ENCODE assay signal across 19 mouse cellular contexts in the genomic region with DNA sequence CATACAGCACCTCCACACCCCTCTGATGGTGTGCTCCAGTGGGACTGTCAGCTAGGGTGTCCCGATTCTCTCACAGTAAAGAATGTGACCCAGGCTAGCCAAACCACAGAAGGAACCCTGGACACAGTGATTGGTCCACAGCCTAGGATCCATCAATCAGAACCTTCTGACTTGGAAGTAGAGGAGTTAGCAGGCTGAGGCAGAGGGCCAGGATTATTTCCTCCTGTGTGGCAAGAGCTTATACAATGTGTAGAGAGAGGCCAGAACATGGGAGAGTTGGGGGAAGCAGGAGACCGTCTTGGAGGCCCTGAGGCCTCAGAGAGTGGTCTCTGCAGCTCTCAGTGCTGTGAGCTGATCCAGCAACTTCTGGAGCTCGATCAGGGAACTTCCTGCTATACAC. TPM values are rescaled to one million over a fixed set of nuclear protein-coding genes. Genes with fewer than 3 reads are reported as not detected.
A peak's percentile ranks its signal among the peaks of the same experiment; 100 is the strongest.
DNase-seq lines count a peak whose midpoint lies in the region; ATAC-seq lines count a peak whose summit lies in the region.
"Had no signal": no experiment of that assay in that cellular context is flagged by ENCODE, and none has a peak within 500 bp of the region (broad histone marks: within the 10 kb centered on the region; RNA-seq: fewer than 3 reads in every experiment).

No protein-coding gene starts in this region.

- H3K9ac ChIP-seq in forebrain, embryonic 16.5 days (replicated peaks; ENCODE audit: low read depth, low read length) = no peak overlapping the region
- 0 out of 2 replicates have a peak overlapping the region, but pooled peaks have one; percentile 31 for H3K9ac ChIP-seq in neural tube, embryonic 13.5 days
- H3K9ac ChIP-seq: embryonic facial prominence, embryonic 13.5 days; embryonic facial prominence, embryonic 15.5 days; forebrain, embryonic 13.5 days; forebrain, embryonic 15.5 days had no signal

- WGBS in forebrain, embryonic 10.5 days = 84% methylated on average over 3 of the region's 3 CpGs
- WGBS in forebrain, embryonic 16.5 days = 71% methylated on average over 3 of the region's 3 CpGs
- 77% methylated on average over 3 of the region's 3 CpGs for WGBS in neural tube, embryonic 13.5 days

- peaks cover 97% of the 10 kb centered on the region for H3K27me3 ChIP-seq in forebrain, embryonic 10.5 days (ENCODE audit: poor library complexity, severe bottlenecking)
- no peaks in the 10 kb centered on the region for H3K27me3 ChIP-seq in forebrain, embryonic 16.5 days (replicated peaks; ENCODE audit: control insufficient read depth, insufficient read depth, low read length)
- peaks cover 33% of the 10 kb centered on the region for H3K27me3 ChIP-seq in neural tube, embryonic 13.5 days
- H3K27me3 ChIP-seq: forebrain, embryonic 15.5 days had no signal

- no peak overlapping the region for H3K4me2 ChIP-seq in forebrain, embryonic 16.5 days (ENCODE audit: low read length)
- H3K4me2 ChIP-seq in neural tube, embryonic 13.5 days = no peak overlapping the region
- H3K4me2 ChIP-seq: embryonic facial prominence, embryonic 13.5 days; embryonic facial prominence, embryonic 15.5 days; forebrain, embryonic 13.5 days; forebrain, embryonic 15.5 days had no signal

- no peaks in the 10 kb centered on the region for H3K9me3 ChIP-seq in forebrain, embryonic 10.5 days
- H3K9me3 ChIP-seq in forebrain, embryonic 16.5 days (ENCODE audit: control insufficient read depth, low read length) = no peaks in the 10 kb centered on the region
- H3K9me3 ChIP-seq in neural tube, embryonic 13.5 days = no peaks in the 10 kb centered on the region
- H3K9me3 ChIP-seq: embryonic facial prominence, embryonic 13.5 days; embryonic facial prominence, embryonic 15.5 days; forebrain, embryonic 13.5 days; forebrain, embryonic 15.5 days had no signal

- H3K4me3 ChIP-seq in forebrain, embryonic 10.5 days = no peak overlapping the region
- no peak overlapping the region for H3K4me3 ChIP-seq in forebrain, embryonic 16.5 days (replicated peaks; ENCODE audit: low read length)
- no peak overlapping the region for H3K4me3 ChIP-seq in neural tube, embryonic 13.5 days
- H3K4me3 ChIP-seq: embryonic facial prominence, embryonic 13.5 days; embryonic facial prominence, embryonic 15.5 days; erythroblast, embryonic 14.5 days; forebrain, embryonic 13.5 days; forebrain, embryonic 15.5 days had no signal

- peak overlapping the region; percentile 11; the same call in 1 of the 2 replicates for H3K27ac ChIP-seq in forebrain, embryonic 10.5 days
- no peak overlapping the region for H3K27ac ChIP-seq in forebrain, embryonic 16.5 days (ENCODE audit: low read length)
- H3K27ac ChIP-seq in neural tube, embryonic 13.5 days (replicated peaks) = no peak overlapping the region
- H3K27ac ChIP-seq: embryonic facial prominence, embryonic 13.5 days; embryonic facial prominence, embryonic 15.5 days; forebrain, embryonic 13.5 days; forebrain, embryonic 15.5 days had no signal

- peaks cover 69% of the 10 kb centered on the region for H3K4me1 ChIP-seq in forebrain, embryonic 10.5 days
- H3K4me1 ChIP-seq in forebrain, embryonic 16.5 days (replicated peaks; ENCODE audit: control insufficient read depth, insufficient read depth, low read length) = peaks cover 28% of the 10 kb centered on the region
- H3K4me1 ChIP-seq in neural tube, embryonic 13.5 days (replicated peaks) = peaks cover 53% of the 10 kb centered on the region

- ATAC-seq in forebrain, embryonic 16.5 days = no peak
- no peak for ATAC-seq in neural tube, embryonic 13.5 days (ENCODE audit: low read depth)
- ATAC-seq: forebrain, embryonic 13.5 days; forebrain, embryonic 15.5 days had no signal

- no peaks in the 10 kb centered on the region for H3K36me3 ChIP-seq in forebrain, embryonic 10.5 days (replicated peaks)
- no peaks in the 10 kb centered on the region for H3K36me3 ChIP-seq in forebrain, embryonic 16.5 days (ENCODE audit: control insufficient read depth, insufficient read depth)
- no peaks in the 10 kb centered on the region for H3K36me3 ChIP-seq in neural tube, embryonic 13.5 days
- H3K36me3 ChIP-seq: embryonic facial prominence, embryonic 13.5 days; embryonic facial prominence, embryonic 15.5 days; forebrain, embryonic 15.5 days had no signal

- no peak for DNase-seq in forebrain, embryonic 10.5 days (ENCODE audit: extremely low spot score, low spot score)
- DNase-seq in neural tube, embryonic 10.5 days (ENCODE audit: extremely low spot score, low spot score) = no peak
- DNase-seq in adipocyte (ENCODE audit: low spot score) = peak; percentile 59
- DNase-seq in Muller cell, postnatal 12 days (ENCODE audit: inconsistent ontology term) = no peak
- DNase-seq: adrenal gland, adult 8-10 months; adrenal gland, postnatal 25 days; cerebellum, adult 11 months; cerebellum, adult 18-20 months; cerebellum, adult 8-10 months; cerebellum, postnatal 14 days; cerebellum, postnatal 36 days; embryo, embryonic 11 days had no signal

RNA-seq across cellular contexts. Expression of a gene that starts 11.3 kb away (rescaled TPM):
- 2.4 TPM in 2 replicates for polyA plus RNA-seq in forebrain, embryonic 10.5 days (2016; fragmentation: Nextera tagmentation; extraction: Ambion mirVana)
- polyA plus RNA-seq in forebrain, embryonic 16.5 days (2015; fragmentation: Nextera tagmentation; extraction: Ambion mirVana) = 16.4 and 18.5 TPM in 2 replicates
- polyA plus RNA-seq in neural tube, embryonic 13.5 days (2015; fragmentation: Nextera tagmentation; extraction: Ambion mirVana) = 9.0 and 10.4 TPM in 2 replicates
- polyA plus RNA-seq: erythroblast, embryonic 14.5 days had no signal
